Mouse (Mus musculus): Measurements from ENCODE around the gene Ptprg. TPM values are rescaled to one million over a fixed set of nuclear protein-coding genes. Genes with fewer than 3 reads are reported as not detected.

The Ptprg gene
- polyA plus RNA-seq (2014; fragmentation: Nextera tagmentation; extraction: Ambion mirVana), result 42.3 and 48.0 TPM in 2 replicates

GRCm38 (mm10) chr14:11553273-11553665 lies at the start of gene Ptprg:
Gene Ptprg, plus strand, starts transcription at chr14:11553532.
- Histone ChIP-seq H3K36me3 (ENCODE audit: control insufficient read depth, insufficient read depth, low read length) (no peaks in the 10 kb centered on the region), H3K4me3 (ENCODE audit: low read depth, low read length) (peak within 1 kb of the TSS; percentile 67), H3K27me3 (ENCODE audit: control insufficient read depth, insufficient read depth, low read length) (no peaks in the 10 kb centered on the region), H3K4me2 (ENCODE audit: low read depth, low read length) (peak within 1 kb of the TSS; percentile 81), H3K27ac (ENCODE audit: low read depth, low read length) (peak within 1 kb of the TSS; percentile 92), H3K4me1 (ENCODE audit: control insufficient read depth, insufficient read depth, low read length) (peaks cover 16% of the 10 kb centered on the region), H3K9me3 (ENCODE audit: control insufficient read depth, low read length) (no peaks in the 10 kb centered on the region), H3K9ac (replicated peaks; ENCODE audit: low read depth, low read length) (peak within 1 kb of the TSS; percentile 76)
- ATAC-seq (ENCODE audit: low read depth), result peak; percentile 85
- 1% methylated on average over 40 of the region's 40 CpGs for WGBS

GRCm38 (mm10) chr14:11503803-11504365 lies 49.4 kb upstream of the Ptprg start:
- no peaks in the 10 kb centered on the region for H3K4me1 ChIP-seq (ENCODE audit: control insufficient read depth, insufficient read depth, low read length)
- 45% methylated on average over 7 of the region's 7 CpGs for WGBS
- H3K9me3 ChIP-seq (ENCODE audit: control insufficient read depth, low read length), result no peaks in the 10 kb centered on the region
- H3K4me2 ChIP-seq (ENCODE audit: low read depth, low read length), result no peak overlapping the region
- H3K9ac ChIP-seq (replicated peaks; ENCODE audit: low read depth, low read length), result no peak overlapping the region
- H3K36me3 ChIP-seq (ENCODE audit: control insufficient read depth, insufficient read depth, low read length), result no peaks in the 10 kb centered on the region
- no peak overlapping the region for H3K27ac ChIP-seq (ENCODE audit: low read depth, low read length)
- no peak overlapping the region for H3K4me3 ChIP-seq (ENCODE audit: low read depth, low read length)
- H3K27me3 ChIP-seq (ENCODE audit: control insufficient read depth, insufficient read depth, low read length), result no peaks in the 10 kb centered on the region
- no peak for ATAC-seq (ENCODE audit: low read depth)

- no peaks in the 10 kb centered on the region for H3K36me3 ChIP-seq (ENCODE audit: control insufficient read depth, insufficient read depth, low read length)
- no peak overlapping the region for H3K9ac ChIP-seq (replicated peaks; ENCODE audit: low read depth, low read length)
- H3K4me2 ChIP-seq (ENCODE audit: low read depth, low read length), result no peak overlapping the region
- WGBS, result 96% methylated on average over 1 of the region's 1 CpGs
- H3K27me3 ChIP-seq (ENCODE audit: control insufficient read depth, insufficient read depth, low read length), result no peaks in the 10 kb centered on the region
- H3K27ac ChIP-seq (ENCODE audit: low read depth, low read length), result no peak overlapping the region
- no peak for ATAC-seq (ENCODE audit: low read depth)
- no peak overlapping the region for H3K4me3 ChIP-seq (ENCODE audit: low read depth, low read length)
- H3K4me1 ChIP-seq (ENCODE audit: control insufficient read depth, insufficient read depth, low read length), result no peaks in the 10 kb centered on the region
- H3K9me3 ChIP-seq (ENCODE audit: control insufficient read depth, low read length), result no peaks in the 10 kb centered on the region
These were observed 43.2 kb upstream of the Ptprg start for GRCm38 (mm10) chr14:11510173-11510572.

DNA sequence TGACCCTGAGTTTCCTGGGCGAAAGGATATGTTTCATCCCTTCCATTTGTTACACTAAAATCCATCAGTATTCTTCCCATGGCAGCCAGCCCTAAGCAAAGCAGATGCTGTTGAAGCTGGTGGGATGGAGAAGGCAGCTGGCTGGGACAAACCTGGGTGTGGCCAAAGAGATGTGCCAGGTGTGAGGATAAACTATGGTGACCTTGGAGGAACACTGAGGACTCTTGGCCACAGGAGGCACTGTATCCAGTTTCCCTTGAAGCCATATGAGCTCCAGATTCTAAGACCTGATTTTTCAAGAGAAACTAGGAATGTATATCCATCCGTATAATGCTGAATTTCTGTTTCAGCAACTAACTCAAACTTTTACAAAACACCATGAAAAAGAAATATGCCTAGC lies 34.2 kb upstream of the Ptprg start:
- H3K9me3 ChIP-seq (ENCODE audit: control insufficient read depth, low read length), result no peaks in the 10 kb centered on the region
- H3K27ac ChIP-seq (ENCODE audit: low read depth, low read length), result no peak overlapping the region
- whole genome bisulfite sequencing, result 98% methylated on average over 2 of the region's 2 CpGs
- no peak overlapping the region for H3K9ac ChIP-seq (replicated peaks; ENCODE audit: low read depth, low read length)
- no peaks in the 10 kb centered on the region for H3K4me1 ChIP-seq (ENCODE audit: control insufficient read depth, insufficient read depth, low read length)
- no peak overlapping the region for H3K4me3 ChIP-seq (ENCODE audit: low read depth, low read length)
- H3K36me3 ChIP-seq (ENCODE audit: control insufficient read depth, insufficient read depth, low read length), result no peaks in the 10 kb centered on the region
- no peak for ATAC-seq (ENCODE audit: low read depth)
- H3K27me3 ChIP-seq (ENCODE audit: control insufficient read depth, insufficient read depth, low read length), result no peaks in the 10 kb centered on the region
- H3K4me2 ChIP-seq (ENCODE audit: low read depth, low read length), result no peak overlapping the region

- Histone ChIP-seq H3K4me2 (ENCODE audit: low read depth, low read length) (no peak overlapping the region), H3K4me3 (ENCODE audit: low read depth, low read length) (no peak overlapping the region), H3K27me3 (ENCODE audit: control insufficient read depth, insufficient read depth, low read length) (no peaks in the 10 kb centered on the region), H3K27ac (ENCODE audit: low read depth, low read length) (no peak overlapping the region), H3K36me3 (ENCODE audit: control insufficient read depth, insufficient read depth, low read length) (no peaks in the 10 kb centered on the region), H3K9me3 (ENCODE audit: control insufficient read depth, low read length) (no peaks in the 10 kb centered on the region), H3K4me1 (ENCODE audit: control insufficient read depth, insufficient read depth, low read length) (no peaks in the 10 kb centered on the region), H3K9ac (replicated peaks; ENCODE audit: low read depth, low read length) (no peak overlapping the region)
- 96% methylated on average over 3 of the region's 3 CpGs for WGBS
- ATAC-seq (ENCODE audit: low read depth), result no peak
These were observed 30.3 kb upstream of the Ptprg start for GRCm38 (mm10) chr14:11523052-11523451.

- Histone ChIP-seq H3K9me3 (ENCODE audit: control insufficient read depth, low read length) (no peaks in the 10 kb centered on the region), H3K4me2 (ENCODE audit: low read depth, low read length) (no peak overlapping the region), H3K4me1 (ENCODE audit: control insufficient read depth, insufficient read depth, low read length) (peaks cover 3% of the 10 kb centered on the region; the same call in 1 of the 2 replicates), H3K36me3 (ENCODE audit: control insufficient read depth, insufficient read depth, low read length) (no peaks in the 10 kb centered on the region), H3K27me3 (ENCODE audit: control insufficient read depth, insufficient read depth, low read length) (no peaks in the 10 kb centered on the region), H3K27ac (ENCODE audit: low read depth, low read length) (no peak overlapping the region), H3K4me3 (ENCODE audit: low read depth, low read length) (no peak overlapping the region), H3K9ac (replicated peaks; ENCODE audit: low read depth, low read length) (no peak overlapping the region)
- no peak for ATAC-seq (ENCODE audit: low read depth)
- 90% methylated on average over 4 of the region's 4 CpGs for WGBS
These were observed 23.7 kb upstream of the Ptprg start for GRCm38 (mm10) chr14:11529591-11529990.

DNA sequence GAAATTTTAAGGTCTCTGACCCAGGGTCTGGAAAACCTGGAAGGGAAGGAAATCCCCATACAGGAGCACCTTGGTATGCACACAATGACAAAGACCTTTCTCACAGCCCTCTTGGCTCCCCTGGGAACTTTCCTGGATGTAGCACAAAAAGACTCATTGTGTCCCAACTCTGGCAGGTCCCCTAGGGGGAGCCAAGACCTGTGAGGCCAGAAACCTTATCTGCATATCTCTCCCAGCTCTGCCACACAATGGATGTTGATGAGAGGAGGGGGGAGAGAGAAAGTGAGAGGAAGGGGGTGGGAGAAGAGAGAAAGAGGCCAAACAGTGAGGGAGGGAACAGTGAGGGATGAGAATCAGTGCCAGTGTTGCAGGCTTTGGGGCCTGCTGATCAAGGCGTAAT lies 18.9 kb upstream of the Ptprg start:
- 65% methylated on average over 1 of the region's 1 CpGs for WGBS
- Histone ChIP-seq H3K27me3 (ENCODE audit: control insufficient read depth, insufficient read depth, low read length) (no peaks in the 10 kb centered on the region), H3K4me2 (ENCODE audit: low read depth, low read length) (no peak overlapping the region), H3K4me1 (ENCODE audit: control insufficient read depth, insufficient read depth, low read length) (peaks cover 3% of the 10 kb centered on the region; the same call in 1 of the 2 replicates), H3K27ac (ENCODE audit: low read depth, low read length) (no peak overlapping the region), H3K9ac (replicated peaks; ENCODE audit: low read depth, low read length) (no peak overlapping the region), H3K36me3 (ENCODE audit: control insufficient read depth, insufficient read depth, low read length) (no peaks in the 10 kb centered on the region), H3K9me3 (ENCODE audit: control insufficient read depth, low read length) (no peaks in the 10 kb centered on the region), H3K4me3 (ENCODE audit: low read depth, low read length) (no peak overlapping the region)
- ATAC-seq (ENCODE audit: low read depth), result no peak

GRCm38 (mm10) chr14:11536121-11536520 lies 17.2 kb upstream of the Ptprg start:
- Histone ChIP-seq H3K27me3 (ENCODE audit: control insufficient read depth, insufficient read depth, low read length) (no peaks in the 10 kb centered on the region), H3K27ac (ENCODE audit: low read depth, low read length) (no peak overlapping the region), H3K36me3 (ENCODE audit: control insufficient read depth, insufficient read depth, low read length) (no peaks in the 10 kb centered on the region), H3K9ac (replicated peaks; ENCODE audit: low read depth, low read length) (no peak overlapping the region), H3K9me3 (ENCODE audit: control insufficient read depth, low read length) (no peaks in the 10 kb centered on the region), H3K4me1 (ENCODE audit: control insufficient read depth, insufficient read depth, low read length) (peaks cover 3% of the 10 kb centered on the region; the same call in 1 of the 2 replicates), H3K4me3 (ENCODE audit: low read depth, low read length) (no peak overlapping the region), H3K4me2 (ENCODE audit: low read depth, low read length) (no peak overlapping the region)
- ATAC-seq (ENCODE audit: low read depth), result no peak
- 84% methylated on average over 5 of the region's 5 CpGs for WGBS

DNA sequence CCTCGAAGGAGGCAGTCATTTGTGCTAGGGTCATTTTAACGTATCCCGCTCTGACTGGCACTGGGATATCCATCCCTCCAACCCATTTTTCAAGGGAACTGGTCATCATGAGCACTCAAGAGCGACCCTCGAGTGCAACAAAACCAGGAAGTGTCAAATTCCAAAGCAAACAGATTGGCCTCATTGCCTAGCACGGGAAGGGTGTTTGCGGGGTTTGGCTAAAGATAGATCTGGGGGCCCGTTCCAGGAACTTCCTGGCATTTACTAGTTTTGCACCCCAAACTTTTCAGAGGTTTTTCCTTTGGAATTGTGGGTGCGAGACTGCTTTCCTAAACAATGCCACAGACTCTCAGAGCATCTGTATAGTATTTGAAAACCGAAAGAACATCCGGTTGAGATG lies 1.4 kb upstream of the Ptprg start:
- Histone ChIP-seq H3K9ac (replicated peaks; ENCODE audit: low read depth, low read length) (no peak overlapping the region; the same call in 1 of the 2 replicates), H3K27me3 (ENCODE audit: control insufficient read depth, insufficient read depth, low read length) (no peaks in the 10 kb centered on the region), H3K9me3 (ENCODE audit: control insufficient read depth, low read length) (no peaks in the 10 kb centered on the region), H3K4me1 (ENCODE audit: control insufficient read depth, insufficient read depth, low read length) (peaks cover 14% of the 10 kb centered on the region), H3K27ac (ENCODE audit: low read depth, low read length) (no peak overlapping the region), H3K4me3 (ENCODE audit: low read depth, low read length) (peak overlapping the region; percentile 67), H3K4me2 (ENCODE audit: low read depth, low read length) (peak overlapping the region; percentile 81), H3K36me3 (ENCODE audit: control insufficient read depth, insufficient read depth, low read length) (no peaks in the 10 kb centered on the region)
- no peak for ATAC-seq (ENCODE audit: low read depth)
- WGBS, result 33% methylated on average over 11 of the region's 11 CpGs

Data from neural tube, embryonic 14.5 days (tissue).